Mouse (Mus musculus) heart, adult 2 months (tissue): Measurements from ENCODE around the gene Fopnl. TPM values are rescaled to one million over a fixed set of nuclear protein-coding genes. Genes with fewer than 3 reads are reported as not detected.
A peak's percentile ranks its signal among the peaks of the same experiment; 100 is the strongest.

Experiments used
- DNase-seq, 2 experiments: peaks; one replicate each; pipeline ENCODE4 v3.0.0; 2021
- H3K27ac ChIP-seq: fragments of 200-600 bp; 2 replicates; pipeline ENCODE4 v1.8.1; 2022
- H3K27me3 ChIP-seq: fragments of 200-500 bp; 2 replicates; pipeline ENCODE4 v1.6.1; 2012; ENCODE audit warnings: mild to moderate bottlenecking, low read length, inconsistent platforms, mixed read lengths; ENCODE audit not compliant: control insufficient read depth, insufficient read depth
- H3K36me3 ChIP-seq: fragments of 200-500 bp; 2 replicates; pipeline ENCODE4 v1.6.1; 2012; ENCODE audit warnings: low read length, inconsistent platforms; ENCODE audit not compliant: control insufficient read depth, insufficient read depth
- H3K4me1 ChIP-seq: fragments of 200-500 bp; 2 replicates; pipeline ENCODE4 v1.6.1; 2011; ENCODE audit warnings: low read length; ENCODE audit not compliant: control insufficient read depth, insufficient read depth
- H3K4me3 ChIP-seq: fragments of 200-600 bp; 2 replicates; pipeline ENCODE4 v1.8.1; 2022
- H3K79me2 ChIP-seq: fragments of 200-500 bp; replicated peaks from 2 replicates; pipeline ENCODE4 v1.6.1; 2012; ENCODE audit warnings: mild to moderate bottlenecking, inconsistent platforms, low read length, moderate library complexity, mixed read lengths; ENCODE audit not compliant: control insufficient read depth, insufficient read depth
- H3K9ac ChIP-seq: fragments of 200-500 bp; 2 replicates; pipeline ENCODE4 v1.6.1; 2012; ENCODE audit warnings: low read depth, mild to moderate bottlenecking, control low read depth, inconsistent platforms, low read length, mixed read lengths
- CTCF ChIP-seq: fragments of 200-600 bp; IDR thresholded peaks from 2 replicates; pipeline ENCODE4 v1.8.1; 2022; ENCODE audit warnings: antibody characterized with exemption, mild to moderate bottlenecking, moderate library complexity
- EP300 ChIP-seq: fragments of 200-500 bp; IDR thresholded peaks from 2 replicates; pipeline ENCODE4 v1.6.1; 2011; ENCODE audit warnings: low read depth, low read length, control low read depth; ENCODE audit not compliant: insufficient read depth
- POLR2A ChIP-seq: fragments of 200-500 bp; IDR thresholded peaks from 2 replicates; pipeline ENCODE4 v1.6.1; 2011; ENCODE audit warnings: mild to moderate bottlenecking, low read depth, low read length, control low read depth; ENCODE audit not compliant: insufficient read depth
- WGBS: fragments of 180-500 bp; shearing (Covaris S2); methylation state at CpG from one replicate; pipeline ENCODE4 v1.1.7; 2018; 5-methylcytosine and 5-hydroxymethylcytosine counted together
- intact Hi-C: fragments of 180-260 bp; cut with DNase I; formaldehyde crosslinking; loops from one replicate; pipeline ENCODE4 v1.15.1; 2025
- polyA plus RNA-seq: library from polyadenylated mRNA; depleted of rRNA; stranded (reverse); fragments of >200 nt; gene quantifications from 2 replicates; pipeline ENCODE4 v1.2.3, GENCODE M21; 2012
- total RNA-seq, 2 experiments: library from RNA; stranded (reverse); gene quantifications; 2 replicates each; pipeline ENCODE4 v1.2.3; 2021

Gene Fopnl
- total and polyA plus RNA-seq, 3 experiments, result 56.8 to 63.9 (median 58.9) TPM

DNA sequence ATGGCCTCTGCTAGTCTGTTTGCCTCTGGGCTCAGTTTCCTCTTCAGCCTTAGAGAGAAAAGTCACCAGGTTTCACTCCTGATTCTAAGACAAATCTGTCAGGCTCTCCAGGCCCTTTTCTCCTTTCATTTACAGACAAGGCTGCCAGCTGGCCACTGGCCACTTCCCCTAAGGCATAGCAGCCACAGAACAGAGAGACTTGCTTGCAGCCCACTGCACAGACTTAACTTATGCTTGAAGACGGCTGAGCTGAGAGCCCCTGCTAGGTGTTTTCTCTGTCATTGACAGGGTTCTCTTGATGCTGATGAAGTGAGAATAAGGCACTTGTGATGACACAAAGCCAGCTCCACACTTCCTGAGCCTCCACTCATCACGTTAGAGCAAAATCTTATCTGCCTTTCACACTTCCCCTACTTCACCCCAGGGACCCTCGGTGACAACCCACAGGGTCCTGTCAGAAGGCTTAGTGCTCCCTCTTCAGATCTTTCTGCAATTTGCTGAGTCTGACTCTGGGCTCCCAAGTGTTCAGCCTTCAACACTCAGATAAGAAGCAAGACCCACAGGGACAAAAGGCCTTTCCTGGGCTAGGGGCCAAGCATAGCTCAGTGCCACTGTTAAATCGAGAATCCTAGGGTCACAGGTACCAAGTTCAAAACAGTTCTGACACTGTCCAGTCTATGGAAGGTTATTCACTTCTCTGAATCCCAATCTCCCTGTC, 51.8 kb downstream of the Fopnl start:
- WGBS, result 12% methylated on average over 4 of the region's 4 CpGs
- Histone ChIP-seq H3K36me3 (no peaks in the 10 kb centered on the region), H3K4me1 (peaks cover 8% of the 10 kb centered on the region), H3K27ac (no peak overlapping the region), H3K79me2 (no peaks in the 10 kb centered on the region), H3K9ac (no peak overlapping the region), H3K4me3 (no peak overlapping the region), H3K27me3 (no peaks in the 10 kb centered on the region)
- no peak for DNase-seq
- TF ChIP-seq EP300 (no peak), POLR2A (no peak), CTCF (no peak)
- intact Hi-C loops, result no loop called here

DNA sequence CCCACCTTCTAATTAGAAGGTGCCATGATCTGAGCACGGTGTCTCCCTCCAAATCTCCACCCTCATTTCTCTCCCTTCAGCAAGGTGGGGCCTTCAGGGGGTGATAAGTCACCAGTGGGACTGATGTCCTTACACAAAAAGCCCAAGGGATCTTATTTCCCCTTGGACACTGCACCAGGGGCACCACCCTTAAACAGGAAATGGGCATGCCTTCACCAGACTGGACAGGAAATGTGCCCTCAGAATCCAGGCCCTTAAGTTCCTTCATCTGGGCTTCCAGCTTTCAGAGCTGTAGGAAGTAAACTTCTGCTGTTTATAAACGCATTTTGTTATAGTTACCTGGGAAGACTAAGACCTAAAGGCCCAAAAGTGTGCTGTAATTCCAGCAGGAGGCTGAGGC, 52.7 kb downstream of the Fopnl start:
- DNase-seq, result no peak
- H3K4me3 ChIP-seq, result no peak overlapping the region
- intact Hi-C loops, result no loop called here

DNA sequence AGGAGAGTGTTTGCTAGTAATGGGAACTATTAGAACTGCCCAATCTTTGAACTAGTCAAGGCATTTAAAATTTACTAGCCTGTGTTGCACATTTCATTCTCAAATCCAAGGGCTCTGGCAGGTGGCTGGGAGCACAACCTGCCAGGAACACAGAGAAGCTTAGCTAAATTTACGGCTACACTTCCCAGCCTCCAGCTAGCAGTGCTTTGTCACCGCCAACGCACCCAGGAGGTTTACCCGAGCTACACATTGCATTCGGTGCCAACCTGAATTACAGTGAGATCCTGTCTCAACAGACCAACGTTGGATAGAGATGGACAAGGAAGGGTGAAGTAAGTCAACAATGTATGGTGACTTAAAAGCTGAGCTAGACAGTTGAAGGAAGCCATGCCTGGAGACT, 54.0 kb downstream of the Fopnl start:
- no peaks in the 10 kb centered on the region for H3K36me3 ChIP-seq
- intact Hi-C loops, result no loop called here
- H3K27me3 ChIP-seq, result no peaks in the 10 kb centered on the region

More for the DNA sequence above, 52.7 kb downstream of the Fopnl start:
- 62% methylated on average over 2 of the region's 2 CpGs for WGBS
- TF ChIP-seq CTCF, result no peak
- no peak for TF ChIP-seq POLR2A
- no peak for TF ChIP-seq EP300
- Histone ChIP-seq H3K27me3 (no peaks in the 10 kb centered on the region), H3K9ac (no peak overlapping the region), H3K36me3 (no peaks in the 10 kb centered on the region), H3K27ac (no peak overlapping the region), H3K4me1 (peaks cover 8% of the 10 kb centered on the region), H3K79me2 (no peaks in the 10 kb centered on the region)

DNA sequence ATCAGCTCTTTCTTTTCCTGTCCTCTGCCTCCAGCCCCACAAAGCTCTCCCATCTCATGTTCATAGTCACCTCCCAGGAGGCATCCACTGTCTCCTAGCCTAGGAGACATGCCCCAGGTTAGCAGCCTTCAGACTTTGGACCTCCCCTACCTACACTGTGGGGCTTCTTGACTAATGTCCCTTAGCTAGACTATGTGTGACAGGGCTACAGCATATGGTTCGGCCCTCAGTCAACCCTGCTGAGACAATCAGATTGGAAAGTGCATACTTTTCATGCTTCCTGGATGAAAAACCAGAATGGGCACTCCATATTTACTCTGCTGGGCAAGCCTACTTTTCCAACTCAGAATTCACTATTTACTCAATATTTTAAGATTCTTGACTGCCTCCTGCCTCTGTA, 54.8 kb downstream of the Fopnl start:
- intact Hi-C loops, result no loop called here
- peaks cover 8% of the 10 kb centered on the region for H3K4me1 ChIP-seq
- 80% methylated on average over 1 of the region's 1 CpGs for WGBS
- H3K9ac ChIP-seq, result no peak overlapping the region
- DNase-seq, result no peak
- no peaks in the 10 kb centered on the region for H3K27me3 ChIP-seq
- no peaks in the 10 kb centered on the region for H3K79me2 ChIP-seq
- TF ChIP-seq POLR2A, result no peak
- no peak for TF ChIP-seq EP300
- no peak for TF ChIP-seq CTCF
- no peaks in the 10 kb centered on the region; the same call in 1 of the 2 replicates for H3K36me3 ChIP-seq
- H3K27ac ChIP-seq, result no peak overlapping the region
- no peak overlapping the region for H3K4me3 ChIP-seq

More for the DNA sequence above, 54.0 kb downstream of the Fopnl start:
- Histone ChIP-seq H3K9ac (no peak overlapping the region), H3K79me2 (no peaks in the 10 kb centered on the region), H3K4me1 (peaks cover 8% of the 10 kb centered on the region), H3K4me3 (no peak overlapping the region), H3K27ac (no peak overlapping the region)
- DNase-seq, result no peak
- WGBS, result 86% methylated on average over 6 of the region's 6 CpGs
- TF ChIP-seq POLR2A (no peak), EP300 (no peak), CTCF (no peak)

DNA sequence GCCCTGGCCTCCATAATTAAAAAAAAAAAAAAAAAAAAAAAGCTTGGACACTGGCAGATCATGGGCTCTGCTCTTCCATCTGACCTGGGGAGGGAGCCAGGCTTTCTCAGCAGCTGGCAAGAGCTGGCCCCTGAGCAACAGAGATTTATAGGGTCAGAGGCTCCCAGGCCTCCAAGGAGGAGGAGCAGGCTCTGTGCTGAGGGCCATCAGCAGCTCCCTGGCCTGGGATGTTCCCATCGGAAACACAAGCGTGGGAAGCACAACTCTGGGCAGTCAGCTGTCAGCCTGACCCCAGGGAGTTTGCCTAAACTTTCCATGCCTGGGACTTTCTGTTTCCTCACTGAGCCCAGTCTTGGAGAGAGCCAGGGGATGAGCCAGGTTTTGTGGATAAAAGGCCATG, 58.3 kb downstream of the Fopnl start:
- Histone ChIP-seq H3K36me3 (no peaks in the 10 kb centered on the region; the same call in 1 of the 2 replicates), H3K9ac (no peak overlapping the region), H3K79me2 (no peaks in the 10 kb centered on the region), H3K27me3 (no peaks in the 10 kb centered on the region), H3K4me1 (peaks cover 3% of the 10 kb centered on the region; the same call in 1 of the 2 replicates), H3K27ac (peak overlapping the region; percentile 54), H3K4me3 (no peak overlapping the region)
- intact Hi-C loops, result no loop called here
- TF ChIP-seq POLR2A (no peak), CTCF (no peak), EP300 (0 out of 2 replicates have a peak, but pooled peaks have one; percentile 36)
- WGBS, result 39% methylated on average over 2 of the region's 2 CpGs
- DNase-seq, result peak; percentile 42 to 67

DNA sequence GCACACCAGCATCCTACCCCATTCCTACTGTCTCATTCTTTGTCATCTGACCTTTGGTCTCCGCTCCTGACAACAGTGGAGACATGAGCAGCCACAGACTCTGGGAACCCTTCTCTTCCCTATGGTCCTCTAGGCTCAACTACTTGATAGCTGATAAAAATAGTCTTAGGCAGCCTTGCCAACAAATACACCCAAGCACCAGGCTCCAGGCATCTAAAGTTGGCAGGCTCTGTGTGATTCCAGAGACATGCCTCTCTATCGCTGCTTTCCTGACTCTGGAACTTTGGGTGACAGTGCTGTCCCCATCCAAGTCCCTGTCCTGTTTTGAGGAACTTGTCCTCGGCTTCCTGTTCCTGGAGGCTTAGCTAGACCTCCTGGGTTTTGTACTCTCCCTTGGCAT, 63.6 kb downstream of the Fopnl start:
- DNase-seq, result peak in 1 of 2 experiments; percentile 39
- TF ChIP-seq POLR2A (no peak), EP300 (no peak), CTCF (no peak)
- no peaks in the 10 kb centered on the region for H3K27me3 ChIP-seq
- H3K9ac ChIP-seq, result no peak overlapping the region
- intact Hi-C loops, result loop anchor here (5.0 kb wide), 1 partner anchor 194 kb away; no protein-coding TSS in a partner anchor
- peak overlapping the region; percentile 31; the same call in 1 of the 2 replicates for H3K27ac ChIP-seq
- no peak overlapping the region for H3K4me3 ChIP-seq
- H3K79me2 ChIP-seq, result no peaks in the 10 kb centered on the region
- WGBS, result 28% methylated on average over 3 of the region's 3 CpGs
- H3K4me1 ChIP-seq, result peaks cover 2% of the 10 kb centered on the region; the same call in 1 of the 2 replicates
- H3K36me3 ChIP-seq, result no peaks in the 10 kb centered on the region; the same call in 1 of the 2 replicates
